Mouse (Mus musculus): ENCODE measurements around the gene Uvssa. TPM values are rescaled to one million over a fixed set of nuclear protein-coding genes. Genes with fewer than 3 reads are reported as not detected.

Uvssa gene
- total RNA-seq, 1 experiment from 2014 or later = 20.5 TPM

DNA sequence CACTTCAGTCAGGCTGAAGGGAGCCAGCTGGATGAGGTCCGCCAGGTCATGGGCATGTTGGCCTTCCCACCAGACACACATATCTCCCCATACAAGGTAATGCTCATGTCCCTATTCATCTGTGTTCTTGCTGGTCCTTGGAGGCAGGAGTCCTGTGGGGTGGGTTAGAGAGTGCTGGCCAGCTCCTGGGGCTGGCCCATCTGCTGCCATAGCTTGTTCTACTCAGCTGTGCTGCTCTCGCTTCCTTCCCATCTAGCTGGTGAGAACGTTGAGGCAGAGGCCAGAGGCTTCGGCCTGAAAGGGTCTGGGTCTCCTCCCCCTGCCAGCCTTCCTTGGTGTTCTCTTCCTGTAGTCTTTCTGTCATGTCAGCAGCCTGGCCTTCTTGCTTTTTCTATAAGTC is 9.7 kb upstream of the Uvssa start:
- ATAC-seq (ENCODE audit: extremely low read depth, insufficient number of reproducible peaks, low FRiP score, poor library complexity, severe bottlenecking) = no peak

DNA sequence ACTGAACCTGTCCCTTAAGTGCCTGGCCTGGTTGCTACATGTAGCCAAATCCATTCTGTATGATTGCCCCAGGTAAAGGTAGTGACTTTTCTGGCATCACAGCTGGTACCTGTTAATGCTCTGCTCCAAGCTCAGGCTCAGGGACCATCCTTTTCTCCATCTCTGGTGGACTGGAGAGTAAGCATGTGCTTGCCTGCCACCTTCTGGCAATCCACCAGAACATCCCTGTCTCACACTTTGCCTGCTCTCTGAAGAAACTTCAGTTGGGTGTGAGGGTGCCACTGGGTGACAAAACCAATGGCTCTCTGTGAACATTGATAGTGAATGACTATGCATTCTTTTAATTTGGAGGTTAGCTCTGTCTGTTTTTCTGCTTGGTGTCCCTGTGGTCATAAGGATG is 7.2 kb upstream of the Uvssa start:
- ATAC-seq (ENCODE audit: extremely low read depth, insufficient number of reproducible peaks, low FRiP score, poor library complexity, severe bottlenecking) = peak; percentile 49; the same call in 1 of the 2 replicates

DNA sequence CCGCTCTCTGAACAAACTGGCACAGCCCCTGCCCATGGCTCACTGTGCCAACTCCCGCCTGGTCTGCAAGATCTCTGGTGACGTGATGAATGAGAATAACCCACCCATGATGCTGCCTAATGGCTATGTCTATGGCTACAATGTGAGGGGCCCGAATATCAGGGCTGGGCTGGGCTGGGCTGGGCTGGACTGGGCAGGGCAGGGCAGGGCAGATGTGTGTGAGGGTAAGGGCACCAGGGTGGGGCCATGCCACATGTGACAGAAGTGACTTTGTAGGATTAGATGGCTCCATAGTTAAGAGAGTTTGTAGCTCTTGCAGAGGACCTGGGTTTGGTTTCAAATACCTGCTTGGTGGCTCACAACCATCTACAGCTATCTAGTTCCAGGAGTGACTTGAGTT is 6.7 kb upstream of the Uvssa start:
- ATAC-seq (ENCODE audit: extremely low read depth, insufficient number of reproducible peaks, low FRiP score, poor library complexity, severe bottlenecking) = no peak

DNA sequence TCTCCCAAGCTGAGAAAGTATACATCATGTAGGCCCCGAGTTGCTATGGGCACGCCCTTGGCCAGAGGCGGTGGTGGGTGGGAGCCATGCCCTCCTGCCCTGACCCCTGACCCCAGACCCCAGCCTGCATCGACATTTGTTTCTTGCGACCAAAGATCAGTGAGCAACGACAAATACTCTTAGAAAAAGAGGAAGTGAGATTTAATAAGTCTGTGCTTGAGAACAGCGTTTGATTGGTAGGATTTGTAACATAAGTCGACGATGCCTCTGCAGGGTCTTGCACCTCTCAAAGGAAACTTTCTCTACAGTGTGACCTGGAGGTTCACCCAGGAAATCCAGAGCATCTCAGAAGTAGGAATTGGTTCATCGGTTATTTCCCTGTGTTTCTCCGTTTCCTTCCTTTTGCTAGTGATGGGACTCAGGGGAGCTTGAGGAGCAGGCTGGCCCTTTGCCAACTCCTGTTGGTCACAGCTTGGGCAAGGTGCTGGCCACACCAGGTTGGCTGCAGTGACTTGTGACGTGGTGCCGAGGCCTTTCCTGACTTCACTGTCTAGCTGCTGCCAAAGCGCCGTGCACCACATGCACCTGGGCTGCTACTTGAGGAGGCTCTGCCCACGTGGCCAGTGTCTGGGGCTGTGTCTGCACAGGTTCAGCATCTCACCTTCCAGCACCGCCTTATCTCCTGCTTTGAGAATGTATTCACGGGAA is 5.9 kb upstream of the Uvssa start:
- ATAC-seq (ENCODE audit: extremely low read depth, insufficient number of reproducible peaks, low FRiP score, poor library complexity, severe bottlenecking) = peak; percentile 54; the same call in 1 of the 2 replicates

DNA sequence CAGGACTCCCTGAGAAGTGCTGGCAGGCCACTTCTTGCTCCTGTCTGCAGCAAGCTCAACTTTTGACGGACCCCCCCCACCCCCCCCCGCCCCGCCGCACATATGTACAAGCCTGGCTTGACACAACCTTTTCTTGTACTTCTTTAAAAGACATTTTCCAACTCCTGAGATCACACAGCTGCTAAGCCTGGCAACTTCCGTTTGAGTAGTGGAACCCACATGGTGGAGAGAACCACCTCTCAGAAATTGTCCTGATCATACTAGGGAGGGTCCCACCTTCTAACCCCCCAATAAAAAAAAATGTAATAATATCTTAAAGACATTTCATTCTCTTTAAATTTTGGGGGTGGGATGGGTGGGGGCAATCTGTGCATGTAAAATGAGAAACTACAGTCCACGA is 1.2 kb upstream of the Uvssa start:
- ATAC-seq (ENCODE audit: extremely low read depth, insufficient number of reproducible peaks, low FRiP score, poor library complexity, severe bottlenecking) = no peak

- ATAC-seq (ENCODE audit: extremely low read depth, insufficient number of reproducible peaks, low FRiP score, poor library complexity, severe bottlenecking) = peak; percentile 4; the same call in 1 of the 2 replicates
Measured at GRCm38 (mm10) chr5:33377801-33378301, 498 bp upstream of the Uvssa start.

- ATAC-seq (ENCODE audit: extremely low read depth, insufficient number of reproducible peaks, low FRiP score, poor library complexity, severe bottlenecking) = no peak
Measured at GRCm38 (mm10) chr5:33387550-33387949, 9.2 kb downstream of the Uvssa start.

DNA sequence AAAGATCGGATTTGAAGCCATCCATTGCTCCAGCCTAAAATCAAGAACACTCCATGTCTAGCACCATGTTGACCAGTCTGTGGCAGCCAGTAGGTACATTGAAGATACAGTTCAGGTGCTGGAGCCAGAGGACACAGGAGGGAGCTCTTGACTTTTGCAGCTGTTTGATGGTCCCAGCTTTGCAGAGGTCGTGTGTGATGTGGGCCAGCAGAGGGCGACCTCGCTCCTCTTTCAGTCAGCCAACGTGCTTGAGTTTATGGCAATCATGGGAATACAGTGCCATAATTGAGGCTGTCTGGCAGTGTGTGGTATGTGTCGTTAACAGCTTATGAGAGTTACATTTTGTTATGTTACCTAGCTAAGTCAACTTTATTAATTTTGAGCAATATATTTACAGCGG is 15.5 kb downstream of the Uvssa start:
- peak; percentile 53; the same call in 1 of the 2 replicates for ATAC-seq (ENCODE audit: extremely low read depth, insufficient number of reproducible peaks, low FRiP score, poor library complexity, severe bottlenecking)

GRCm38 (mm10) chr5:33395693-33396092 is 17.3 kb downstream of the Uvssa start:
- no peak for ATAC-seq (ENCODE audit: extremely low read depth, insufficient number of reproducible peaks, low FRiP score, poor library complexity, severe bottlenecking)

- no peak for ATAC-seq (ENCODE audit: extremely low read depth, insufficient number of reproducible peaks, low FRiP score, poor library complexity, severe bottlenecking)
Measured at GRCm38 (mm10) chr5:33396828-33397227, 18.5 kb downstream of the Uvssa start.

DNA sequence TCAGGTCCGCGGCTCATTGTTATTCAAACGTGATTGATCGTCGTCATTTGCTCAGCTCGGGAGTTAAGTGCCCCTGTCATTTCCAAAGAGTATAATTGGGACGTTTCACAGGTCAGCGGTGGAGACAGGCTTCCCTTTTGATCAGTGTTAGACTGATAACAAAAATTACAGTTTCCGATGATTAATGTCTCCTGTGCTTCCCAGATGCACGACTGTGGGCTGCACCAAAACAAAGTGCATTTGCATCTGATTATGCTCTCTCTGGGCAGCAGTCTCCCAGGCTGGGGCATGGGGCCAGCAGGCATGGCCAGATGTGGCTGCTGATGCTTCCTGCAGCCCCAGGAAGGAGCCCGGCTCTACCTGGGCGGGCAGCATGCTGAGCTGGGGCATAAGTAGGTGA is 22.5 kb downstream of the Uvssa start:
- no peak for ATAC-seq (ENCODE audit: extremely low read depth, insufficient number of reproducible peaks, low FRiP score, poor library complexity, severe bottlenecking)

- ATAC-seq (ENCODE audit: extremely low read depth, insufficient number of reproducible peaks, low FRiP score, poor library complexity, severe bottlenecking) = no peak
Measured at GRCm38 (mm10) chr5:33420313-33420712, 42.0 kb downstream of the Uvssa start.

GRCm38 (mm10) chr5:33427461-33427860 is 49.1 kb downstream of the Uvssa start:
- no peak for ATAC-seq (ENCODE audit: extremely low read depth, insufficient number of reproducible peaks, low FRiP score, poor library complexity, severe bottlenecking)

- ATAC-seq (ENCODE audit: extremely low read depth, insufficient number of reproducible peaks, low FRiP score, poor library complexity, severe bottlenecking) = no peak
Measured at GRCm38 (mm10) chr5:33430106-33430505, 51.8 kb downstream of the Uvssa start.

DNA sequence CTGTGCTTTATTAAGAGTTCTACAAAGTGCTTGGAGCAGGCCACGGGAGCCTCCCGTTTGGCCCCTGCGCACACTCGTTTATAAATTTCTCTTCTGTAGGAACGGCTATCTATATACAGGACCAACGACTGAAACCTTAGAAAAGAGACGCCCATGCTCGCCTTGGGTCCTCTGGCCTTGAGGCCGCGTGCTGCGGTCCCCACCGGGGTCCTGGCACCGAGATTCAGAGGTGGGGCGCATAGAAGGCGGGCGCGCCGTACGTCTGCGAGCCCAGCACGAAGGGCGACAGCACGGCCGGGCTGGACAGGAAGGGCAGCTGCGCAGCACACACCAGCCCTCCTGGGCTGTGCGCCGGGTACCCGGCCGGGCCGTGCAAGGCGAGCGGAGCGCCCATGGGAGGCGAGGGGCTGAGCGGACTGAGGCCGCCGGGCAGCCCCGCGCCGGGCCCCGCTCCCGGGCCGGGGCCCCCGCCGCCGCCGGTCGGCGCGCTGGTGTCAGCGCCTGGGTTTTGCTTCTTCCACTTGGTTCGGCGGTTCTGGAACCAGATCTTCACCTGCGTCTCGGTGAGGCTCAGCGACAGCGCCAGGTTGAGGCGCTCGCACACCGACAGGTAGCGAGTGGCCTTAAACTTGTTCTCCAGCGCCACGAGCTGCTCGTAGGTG is 52.3 kb downstream of the Uvssa start:
- no peak for ATAC-seq (ENCODE audit: extremely low read depth, insufficient number of reproducible peaks, low FRiP score, poor library complexity, severe bottlenecking)

DNA sequence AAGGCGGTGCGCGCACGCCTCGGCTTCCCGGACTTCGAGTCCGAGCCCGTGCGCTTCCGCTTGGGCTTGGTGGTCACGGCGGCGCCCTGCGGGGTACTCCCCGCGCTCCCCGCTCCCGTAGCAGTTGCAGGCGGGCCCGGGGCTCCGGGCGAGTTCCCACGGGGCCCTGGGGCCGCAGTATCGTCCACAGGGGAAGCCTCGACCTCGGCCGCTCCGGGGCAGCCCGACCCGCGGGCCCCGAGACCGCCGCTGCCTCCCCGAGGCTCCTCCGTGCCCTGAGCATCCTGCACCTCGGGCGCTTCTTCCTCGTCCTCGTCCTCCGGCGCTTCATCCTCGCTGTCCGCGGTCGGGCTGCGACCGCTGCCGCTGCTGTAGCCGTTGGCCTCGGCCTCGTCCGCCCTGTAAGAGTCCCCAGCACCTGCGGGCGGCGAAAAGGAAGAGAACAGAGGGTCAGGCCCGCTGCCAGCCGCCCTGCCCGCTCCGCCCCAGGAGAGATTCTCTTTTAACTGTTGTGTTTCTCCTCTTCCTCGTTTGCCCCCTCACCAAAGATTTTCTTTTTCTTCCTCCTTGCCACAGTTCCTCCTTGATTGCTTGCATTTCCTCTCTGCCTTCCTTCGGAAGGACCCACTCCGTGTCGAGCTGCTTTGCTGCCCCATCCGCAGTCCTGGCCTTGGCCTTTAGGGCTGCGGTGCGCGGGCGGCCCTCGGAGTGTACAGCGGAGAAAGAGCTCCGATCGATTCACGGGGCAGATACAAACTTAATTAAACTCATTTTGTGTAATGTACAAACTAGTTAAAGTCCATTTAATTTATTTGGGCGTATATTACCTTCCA is 53.0 kb downstream of the Uvssa start:
- ATAC-seq (ENCODE audit: extremely low read depth, insufficient number of reproducible peaks, low FRiP score, poor library complexity, severe bottlenecking) = no peak

GRCm38 (mm10) chr5:33432057-33432935 is 53.9 kb downstream of the Uvssa start:
- ATAC-seq (ENCODE audit: extremely low read depth, insufficient number of reproducible peaks, low FRiP score, poor library complexity, severe bottlenecking) = no peak

- ATAC-seq (ENCODE audit: extremely low read depth, insufficient number of reproducible peaks, low FRiP score, poor library complexity, severe bottlenecking) = no peak
Measured at GRCm38 (mm10) chr5:33433201-33434138, 55.1 kb downstream of the Uvssa start, which contains the start of gene Nkx1-1. Nkx1-1 (minus strand) TSS chr5:33433976.
